Mouse (Mus musculus) macrophage (primary cell): ENCODE measurements at regions not wholly inside any gene's neighbourhood (a gene's known extent, or its start where the extent isn't known, plus 50 kb on each side); places are given as distances from the start of the nearest gene placed in this dataset.

Experiments
- H3K27ac ChIP-seq: fragments of 350-480 bp; formaldehyde crosslinking; 2 replicates; pipeline ENCODE4 v1.9.0; 2021
- H3K36me3 ChIP-seq: fragments of 350-480 bp; formaldehyde crosslinking; 2 replicates; pipeline ENCODE4 v1.9.0; 2021; ENCODE audit errors: inconsistent target
- H3K4me3 ChIP-seq: fragments of 350-480 bp; formaldehyde crosslinking; 2 replicates; pipeline ENCODE4 v1.9.0; 2021; ENCODE audit errors: inconsistent target
- H3K79me2 ChIP-seq: fragments of 350-480 bp; formaldehyde crosslinking; 2 replicates; pipeline ENCODE4 v1.9.0; 2021; ENCODE audit errors: inconsistent target
- WGBS: methylation state at CpG from one replicate; pipeline ENCODE4 v1.1.7; 2026; ENCODE audit warnings: inconsistent platforms; ENCODE audit not compliant: missing documents; 5-methylcytosine and 5-hydroxymethylcytosine counted together

- no peaks in the 10 kb centered on the region for H3K36me3 ChIP-seq
- H3K79me2 ChIP-seq, result no peaks in the 10 kb centered on the region
- WGBS, result 92% methylated on average over 6 of the region's 6 CpGs
- H3K4me3 ChIP-seq, result no peak overlapping the region
- no peak overlapping the region for H3K27ac ChIP-seq
Observed at GRCm38 (mm10) chr10:111746879-111747477, 225.5 kb upstream of the Krr1 start.

- WGBS, result 86% methylated on average over 3 of the region's 3 CpGs
- Histone ChIP-seq H3K4me3 (no peak overlapping the region), H3K36me3 (no peaks in the 10 kb centered on the region), H3K79me2 (no peaks in the 10 kb centered on the region), H3K27ac (no peak overlapping the region)
Observed at GRCm38 (mm10) chr10:111748482-111748881, 224.0 kb upstream of the Krr1 start.

DNA sequence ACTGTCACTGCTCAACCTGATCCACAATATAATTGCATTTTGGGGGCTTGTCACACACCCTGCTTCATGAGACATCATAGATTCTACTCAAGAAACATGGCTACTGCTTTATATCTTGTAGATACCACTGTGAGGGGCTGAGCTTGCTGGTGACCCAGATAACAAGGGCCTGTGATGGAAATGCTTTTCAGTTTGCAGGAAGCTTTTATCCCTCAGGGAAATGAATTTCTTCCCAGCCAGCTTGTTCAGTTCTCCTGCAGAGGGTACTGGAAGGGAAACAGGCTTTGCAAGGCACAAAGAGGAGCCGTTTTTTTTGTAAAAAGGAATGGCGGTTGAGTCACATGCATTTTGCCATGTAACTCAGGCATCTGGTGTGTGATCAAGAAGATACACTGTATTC lies 218.8 kb upstream of the Krr1 start:
- H3K27ac ChIP-seq, result no peak overlapping the region
- H3K4me3 ChIP-seq, result no peak overlapping the region
- H3K79me2 ChIP-seq, result no peaks in the 10 kb centered on the region
- WGBS, result 97% methylated on average over 2 of the region's 2 CpGs
- no peaks in the 10 kb centered on the region for H3K36me3 ChIP-seq

DNA sequence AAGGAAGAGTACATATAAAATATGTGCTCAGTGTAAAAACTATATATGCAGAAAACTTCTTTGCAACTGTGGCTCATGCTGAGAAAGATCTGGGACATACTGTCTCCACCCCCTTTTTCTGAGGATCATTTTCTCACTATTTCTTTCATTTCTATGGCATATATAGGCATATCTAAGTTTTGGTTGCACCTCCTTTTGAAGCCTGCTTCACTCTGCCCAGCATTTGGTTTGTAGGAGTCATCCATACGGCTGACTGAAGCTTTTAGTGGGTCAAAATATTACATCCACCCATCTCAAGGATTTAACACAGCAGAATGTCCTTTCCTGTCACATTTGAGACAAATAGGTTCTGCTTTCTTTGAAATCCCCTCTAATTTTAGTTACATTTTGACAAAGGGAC lies 216.5 kb upstream of the Krr1 start:
- H3K27ac ChIP-seq, result no peak overlapping the region
- WGBS, result 71% methylated on average over 1 of the region's 1 CpGs

DNA sequence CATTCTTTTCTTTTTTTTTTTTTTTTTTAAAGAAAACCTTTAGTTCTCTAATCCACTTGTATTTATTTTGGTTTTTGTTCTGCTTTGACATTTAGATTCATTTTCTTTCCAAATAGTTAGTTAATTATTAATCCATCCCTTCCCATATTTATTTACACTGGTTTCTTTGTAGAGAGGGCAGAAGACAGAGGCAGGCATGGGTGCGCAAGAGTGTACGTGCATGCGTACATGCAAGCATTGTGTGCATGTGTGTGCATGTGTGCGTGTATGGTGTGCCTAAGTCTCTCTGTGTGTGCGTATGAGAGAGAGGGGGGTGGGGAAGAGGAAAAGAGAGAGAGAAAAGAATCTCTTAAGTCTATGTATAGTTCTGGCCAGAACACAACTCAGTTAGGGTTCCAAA lies 215.9 kb upstream of the Krr1 start:
- H3K4me3 ChIP-seq, result no peak overlapping the region
- no peaks in the 10 kb centered on the region for H3K36me3 ChIP-seq
- 96% methylated on average over 5 of the region's 5 CpGs for WGBS
- H3K79me2 ChIP-seq, result no peaks in the 10 kb centered on the region
- H3K27ac ChIP-seq, result no peak overlapping the region

More for the DNA sequence above, 216.5 kb upstream of the Krr1 start:
- no peaks in the 10 kb centered on the region for H3K36me3 ChIP-seq
- no peaks in the 10 kb centered on the region for H3K79me2 ChIP-seq
- no peak overlapping the region for H3K4me3 ChIP-seq

- Histone ChIP-seq H3K4me3 (no peak overlapping the region), H3K36me3 (no peaks in the 10 kb centered on the region), H3K79me2 (no peaks in the 10 kb centered on the region), H3K27ac (no peak overlapping the region)
- 95% methylated on average over 7 of the region's 7 CpGs for WGBS
Observed at GRCm38 (mm10) chr10:111757689-111758088, 214.8 kb upstream of the Krr1 start.

DNA sequence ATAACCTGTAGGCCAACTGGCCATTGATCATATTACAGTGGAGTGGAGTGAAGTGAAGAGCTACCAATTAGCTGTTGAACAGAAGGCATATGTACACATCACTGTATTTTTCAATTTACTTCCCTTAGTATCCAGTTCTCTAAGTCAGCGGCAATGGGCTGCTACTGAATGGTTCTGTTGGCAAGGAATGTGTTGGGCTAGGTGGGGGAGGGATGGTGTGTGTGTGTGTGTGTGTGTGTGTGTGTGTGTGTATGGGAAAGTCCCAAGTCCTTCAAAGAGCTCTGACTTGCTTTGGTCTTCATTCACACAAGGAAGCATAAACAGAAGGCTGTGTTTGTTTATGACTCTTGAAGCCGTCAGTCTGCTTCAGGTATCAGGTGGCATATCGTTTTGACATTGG lies 213.0 kb upstream of the Krr1 start:
- Histone ChIP-seq H3K79me2 (no peaks in the 10 kb centered on the region), H3K4me3 (no peak overlapping the region), H3K27ac (no peak overlapping the region), H3K36me3 (no peaks in the 10 kb centered on the region)
- WGBS, result 96% methylated on average over 3 of the region's 3 CpGs

- no peaks in the 10 kb centered on the region for H3K36me3 ChIP-seq
- H3K27ac ChIP-seq, result no peak overlapping the region
- WGBS, result 92% methylated on average over 8 of the region's 8 CpGs
- H3K79me2 ChIP-seq, result no peaks in the 10 kb centered on the region
- no peak overlapping the region for H3K4me3 ChIP-seq
Observed at GRCm38 (mm10) chr10:111762751-111763528, 209.5 kb upstream of the Krr1 start.

- H3K4me3 ChIP-seq, result no peak overlapping the region
- no peak overlapping the region for H3K27ac ChIP-seq
- 93% methylated on average over 7 of the region's 7 CpGs for WGBS
- H3K36me3 ChIP-seq, result no peaks in the 10 kb centered on the region
- no peaks in the 10 kb centered on the region for H3K79me2 ChIP-seq
Observed at GRCm38 (mm10) chr10:111767011-111767720, 205.3 kb upstream of the Krr1 start.

- WGBS, result 94% methylated on average over 14 of the region's 14 CpGs
- Histone ChIP-seq H3K27ac (no peak overlapping the region), H3K4me3 (no peak overlapping the region), H3K79me2 (no peaks in the 10 kb centered on the region), H3K36me3 (no peaks in the 10 kb centered on the region)
Observed at GRCm38 (mm10) chr10:111767813-111768455, 204.5 kb upstream of the Krr1 start.

DNA sequence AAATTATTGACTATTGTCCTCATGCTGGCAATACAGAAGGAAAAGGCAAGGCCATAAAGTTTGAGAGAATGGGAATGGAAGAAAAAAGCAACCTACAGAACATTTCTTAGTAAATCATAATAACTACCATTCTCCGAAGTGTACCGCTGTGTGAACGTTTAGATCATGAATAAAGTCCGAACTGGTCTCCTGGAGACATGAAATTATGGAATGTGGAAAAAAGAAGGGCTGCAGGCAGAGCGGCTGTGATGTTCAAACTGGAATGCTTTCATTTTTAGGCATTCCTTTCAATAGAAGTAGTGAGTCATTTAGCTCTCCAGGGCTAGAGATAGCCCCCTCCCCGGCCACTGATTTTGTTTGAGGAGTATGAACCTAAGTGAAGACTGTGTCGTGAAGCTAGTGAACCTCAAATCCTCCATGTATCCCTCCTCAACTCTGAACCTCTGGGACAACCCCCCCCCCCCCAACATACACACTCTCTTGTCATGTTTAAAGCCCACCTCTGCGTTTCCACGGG lies 202.9 kb upstream of the Krr1 start:
- Histone ChIP-seq H3K36me3 (no peaks in the 10 kb centered on the region), H3K79me2 (no peaks in the 10 kb centered on the region), H3K27ac (no peak overlapping the region), H3K4me3 (no peak overlapping the region)
- WGBS, result 56% methylated on average over 6 of the region's 9 CpGs

DNA sequence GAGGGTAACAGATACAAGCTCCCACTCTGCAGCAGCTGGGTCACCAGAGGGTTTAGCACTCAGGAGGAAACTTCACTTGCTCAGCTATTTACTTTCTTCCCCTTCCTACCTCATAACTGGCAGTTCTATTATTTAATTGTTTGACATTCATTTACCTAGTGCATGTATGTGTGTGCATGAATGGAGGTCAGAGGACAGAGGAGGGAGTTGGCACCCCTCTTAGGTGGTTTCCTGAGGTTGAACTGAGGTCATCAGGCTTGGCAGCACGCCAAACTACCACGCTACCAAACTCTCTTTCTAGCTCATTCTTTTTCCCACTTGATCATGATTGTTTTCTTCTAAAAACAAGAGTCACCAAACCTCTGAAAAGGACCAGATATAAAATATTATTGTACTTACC lies 202.4 kb upstream of the Krr1 start:
- H3K4me3 ChIP-seq, result no peak overlapping the region
- 48% methylated on average over 2 of the region's 2 CpGs for WGBS
- H3K79me2 ChIP-seq, result no peaks in the 10 kb centered on the region
- H3K36me3 ChIP-seq, result no peaks in the 10 kb centered on the region
- H3K27ac ChIP-seq, result no peak overlapping the region

DNA sequence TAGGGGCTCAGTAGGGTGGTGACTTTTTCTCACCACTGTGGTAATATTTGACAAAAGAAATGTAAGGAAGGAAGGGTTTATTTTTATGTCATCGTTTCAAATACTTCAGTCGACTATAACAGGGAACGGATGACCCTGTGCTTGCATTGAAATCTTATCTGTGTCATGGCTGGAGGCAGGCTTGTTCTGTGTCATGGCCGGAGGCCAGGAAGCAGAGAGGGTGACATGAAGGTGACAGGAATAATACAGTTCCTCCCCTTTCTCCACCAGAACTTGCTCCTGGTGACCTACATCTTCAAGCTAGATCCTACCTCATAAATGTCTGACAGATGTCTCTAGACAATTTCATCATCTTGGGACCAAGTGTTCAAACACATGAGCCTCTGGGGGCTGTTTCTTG lies 201.5 kb upstream of the Krr1 start:
- Histone ChIP-seq H3K79me2 (no peaks in the 10 kb centered on the region), H3K27ac (no peak overlapping the region), H3K4me3 (no peak overlapping the region), H3K36me3 (no peaks in the 10 kb centered on the region)
- WGBS, result 66% methylated on average over 4 of the region's 4 CpGs

DNA sequence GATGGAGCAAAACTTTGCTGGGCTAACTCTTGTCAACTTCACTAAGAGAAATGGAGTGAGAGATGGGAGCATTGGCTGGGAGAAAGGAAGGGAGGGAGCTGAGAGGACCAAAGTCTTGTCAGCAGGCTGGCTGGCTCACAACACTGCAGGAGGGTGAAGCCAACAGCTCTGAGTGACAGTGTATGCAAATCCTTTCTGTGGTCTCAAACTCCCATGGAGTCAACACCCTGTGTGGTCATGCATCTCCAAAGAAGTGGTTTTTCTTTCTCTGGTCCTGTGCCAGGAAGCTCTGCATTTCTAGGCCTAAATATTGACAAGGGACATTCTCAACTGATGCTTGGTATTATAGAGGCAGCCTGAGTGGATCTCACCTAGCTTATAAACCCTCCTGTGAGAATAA lies 194.9 kb upstream of the Krr1 start:
- no peaks in the 10 kb centered on the region for H3K36me3 ChIP-seq
- no peak overlapping the region for H3K4me3 ChIP-seq
- no peak overlapping the region for H3K27ac ChIP-seq
- no peaks in the 10 kb centered on the region for H3K79me2 ChIP-seq

DNA sequence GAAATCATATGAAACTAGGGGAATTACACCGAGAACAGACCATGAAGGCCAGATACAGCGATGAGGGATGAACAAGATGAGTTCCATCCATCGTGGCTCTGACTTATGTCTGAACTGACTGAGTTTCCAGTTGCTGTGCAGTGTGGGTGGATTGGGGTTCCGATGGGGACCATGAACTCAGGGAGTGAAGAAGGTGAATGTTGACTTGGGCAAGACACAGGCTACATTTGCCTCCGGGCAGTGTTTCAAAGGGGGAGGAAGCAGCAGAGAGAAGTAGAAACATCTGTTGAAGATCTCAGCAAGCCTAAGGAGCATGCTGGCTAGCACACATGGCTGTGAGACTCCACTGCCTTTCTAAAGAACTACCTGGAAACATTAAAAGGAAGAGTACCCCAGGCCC lies 194.4 kb upstream of the Krr1 start:
- Histone ChIP-seq H3K36me3 (no peaks in the 10 kb centered on the region), H3K4me3 (no peak overlapping the region), H3K79me2 (no peaks in the 10 kb centered on the region), H3K27ac (no peak overlapping the region)
- WGBS, result 96% methylated on average over 5 of the region's 5 CpGs
